Comparison of ENCODE assay signal across 9 mouse cellular contexts in genomic region chr6:53801893-53802286, GRCm38 (mm10). TPM values are rescaled to one million over a fixed set of nuclear protein-coding genes. Genes with fewer than 3 reads are reported as not detected.
A peak's percentile ranks its signal among the peaks of the same experiment; 100 is the strongest.
DNase-seq lines count a peak whose midpoint lies in the region; ATAC-seq and TF ChIP-seq lines count a peak whose summit lies in the region.
"Had no signal": no experiment of that assay in that cellular context is flagged by ENCODE, and none has a peak within 500 bp of the region (broad histone marks: within the 10 kb centered on the region; RNA-seq: fewer than 3 reads in every experiment).

No protein-coding gene starts in this region.

- peak; percentile 38; the same call in 1 of the 2 replicates for ATAC-seq in frontal cortex, adult (ENCODE audit: low TSS enrichment)
- ATAC-seq in heart, postnatal 0 days (ENCODE audit: insufficient read depth, low read depth), result no peak

- no peak overlapping the region for H3K27ac ChIP-seq in heart, postnatal 0 days (ENCODE audit: low read depth)
- no peak overlapping the region for H3K27ac ChIP-seq in midbrain, embryonic 10.5 days (replicated peaks)
- H3K27ac ChIP-seq: neural tube, embryonic 13.5 days had no signal

- 31% methylated on average over 5 of the region's 5 CpGs for WGBS in heart, postnatal 0 days
- WGBS in midbrain, embryonic 10.5 days, result 76% methylated on average over 5 of the region's 5 CpGs

- peaks cover 6% of the 10 kb centered on the region; the same call in 1 of the 2 replicates for H3K4me1 ChIP-seq in heart, postnatal 0 days (ENCODE audit: control insufficient read depth, insufficient read depth)
- peaks cover 14% of the 10 kb centered on the region for H3K4me1 ChIP-seq in midbrain, embryonic 10.5 days

- TF ChIP-seq EP300 in heart, postnatal 0 days (IDR thresholded peaks at IDR 0.05; ENCODE audit: low read depth), result no peak

- H3K36me3 ChIP-seq in heart, postnatal 0 days (replicated peaks; ENCODE audit: control insufficient read depth, insufficient read depth, low read length), result no peaks in the 10 kb centered on the region
- no peaks in the 10 kb centered on the region for H3K36me3 ChIP-seq in midbrain, embryonic 10.5 days
- H3K36me3 ChIP-seq: neural tube, embryonic 13.5 days had no signal

- H3K9me3 ChIP-seq in heart, postnatal 0 days (replicated peaks; ENCODE audit: control insufficient read depth, low read length), result no peaks in the 10 kb centered on the region
- H3K9me3 ChIP-seq in midbrain, embryonic 10.5 days (replicated peaks), result no peaks in the 10 kb centered on the region
- H3K9me3 ChIP-seq: neural tube, embryonic 13.5 days had no signal

- TF ChIP-seq CTCF in heart, postnatal 0 days (IDR thresholded peaks at IDR 0.05; ENCODE audit: low read depth), result no peak

- H3K4me3 ChIP-seq in heart, postnatal 0 days (ENCODE audit: low read depth, low read length), result no peak overlapping the region
- no peak overlapping the region for H3K4me3 ChIP-seq in midbrain, embryonic 10.5 days
- H3K4me3 ChIP-seq: neural tube, embryonic 13.5 days had no signal

- H3K9ac ChIP-seq in heart, postnatal 0 days (replicated peaks; ENCODE audit: low read depth, low read length), result no peak overlapping the region
- H3K9ac ChIP-seq: neural tube, embryonic 13.5 days had no signal

- H3K27me3 ChIP-seq in heart, postnatal 0 days (ENCODE audit: control insufficient read depth, insufficient read depth, low read length), result no peaks in the 10 kb centered on the region
- H3K27me3 ChIP-seq in midbrain, embryonic 10.5 days (ENCODE audit: low read depth, poor library complexity, severe bottlenecking), result peaks cover 47% of the 10 kb centered on the region
- H3K27me3 ChIP-seq: neural tube, embryonic 13.5 days had no signal

- no peak for DNase-seq in frontal cortex, postnatal 14 days (ENCODE audit: low spot score in 2 of 2)
- peak; percentile 20 to 67 for DNase-seq in urinary bladder, postnatal 36 days (ENCODE audit: low spot score in 2 of 2)
- DNase-seq in urinary bladder, postnatal 4 days (ENCODE audit: low spot score in 2 of 2), result no peak
- peak; percentile 11 for DNase-seq in heart, postnatal 0 days (ENCODE audit: low spot score)
- DNase-seq in testis, postnatal 14 days (ENCODE audit: low spot score), result no peak
- DNase-seq in midbrain, embryonic 10.5 days (ENCODE audit: low spot score), result no peak
- no peak for DNase-seq in testis, postnatal 10 days (ENCODE audit: low spot score)

- no peak overlapping the region for H3K4me2 ChIP-seq in heart, postnatal 0 days (ENCODE audit: low read depth, low read length)
- H3K4me2 ChIP-seq: neural tube, embryonic 13.5 days had no signal

RNA-seq across cellular contexts. Expression of gene Tril, which starts 18.7 kb away (rescaled TPM):
- 6.4 and 8.4 TPM in 2 replicates for total RNA-seq in heart, postnatal 0 days (2014; rRNA removed; ENCODE audit: low replicate concordance)
- polyA plus RNA-seq in heart, postnatal 0 days (2015; fragmentation: Nextera tagmentation; extraction: Ambion mirVana), result 3.5 and 3.9 TPM in 2 replicates
- 32.7 and 35.2 TPM in 2 replicates for polyA plus RNA-seq in midbrain, embryonic 10.5 days (2016; fragmentation: Nextera tagmentation; extraction: Ambion mirVana)

Comparison
In these comparisons a context has a peak if more than half of its experiments do, and no peak if none do; other contexts are left out.
1. DNase-seq: peak in urinary bladder, postnatal 36 days (2 of 2) and heart, postnatal 0 days (single experiment); none in frontal cortex, postnatal 14 days (0 of 2), urinary bladder, postnatal 4 days (0 of 2), testis, postnatal 14 days (single experiment), midbrain, embryonic 10.5 days (single experiment) and testis, postnatal 10 days (single experiment).